Mouse (Mus musculus): ENCODE results near the gene Aff3.

Gene Aff3

DNA sequence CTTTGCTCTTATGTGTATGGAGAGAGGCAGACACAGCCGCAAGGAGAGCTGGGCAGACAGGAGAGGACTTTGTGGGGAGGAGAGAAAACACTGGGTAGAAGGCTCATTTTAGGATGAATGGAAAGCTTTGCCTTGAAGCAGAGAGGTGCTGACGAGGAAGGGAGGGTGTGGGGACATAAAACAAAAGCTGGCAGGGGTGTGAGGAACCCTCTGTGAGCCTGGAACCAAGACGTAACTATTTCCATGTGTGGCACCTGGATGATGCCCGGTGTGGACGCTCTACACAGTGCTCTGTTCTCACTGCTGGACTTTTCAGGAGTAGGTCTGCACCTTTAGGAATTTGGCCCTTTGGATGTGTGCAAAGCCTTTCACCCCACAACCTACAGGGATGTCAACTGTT, 447.7 kb downstream of the Aff3 start:
- DNase-seq: no peak

DNA sequence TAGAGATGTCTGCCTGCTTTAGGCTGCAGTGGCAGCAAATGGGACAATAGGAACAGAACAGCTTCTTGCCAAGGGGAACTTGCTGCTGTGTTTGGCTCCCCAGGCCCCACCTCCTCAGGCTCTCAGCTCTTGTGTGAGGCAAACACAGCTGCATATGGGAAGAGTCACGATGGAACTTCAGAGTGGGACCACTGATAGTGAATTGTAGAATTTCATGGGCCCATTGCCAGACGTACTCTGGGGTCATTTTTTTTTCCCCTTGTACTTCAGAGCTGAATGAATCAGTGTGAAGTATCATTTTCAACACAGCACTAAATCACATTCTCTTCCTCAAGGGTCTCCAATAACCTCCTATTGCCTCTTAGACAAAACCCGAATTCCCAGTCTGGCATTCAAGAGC, 451.4 kb downstream of the Aff3 start:
- no peak for DNase-seq

DNA sequence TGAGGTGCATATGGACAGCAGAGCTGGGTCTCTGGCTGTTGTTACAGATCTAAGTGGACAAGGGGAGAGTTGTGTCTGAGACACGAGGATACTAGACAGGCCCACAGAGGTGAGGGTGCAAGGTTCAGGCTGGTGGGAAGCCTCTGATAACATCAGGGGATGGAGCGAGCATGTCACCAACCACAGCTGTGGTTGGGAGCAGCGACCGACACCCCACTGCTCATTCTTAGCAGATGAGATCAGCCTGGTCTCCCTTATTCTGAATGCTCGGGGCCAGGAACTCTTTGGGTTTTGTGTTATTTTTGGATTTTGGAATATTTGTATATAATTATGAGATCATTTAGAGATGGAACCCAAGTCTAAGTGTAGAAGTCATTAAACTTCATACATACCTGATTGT, 452.4 kb downstream of the Aff3 start:
- DNase-seq: no peak

DNA sequence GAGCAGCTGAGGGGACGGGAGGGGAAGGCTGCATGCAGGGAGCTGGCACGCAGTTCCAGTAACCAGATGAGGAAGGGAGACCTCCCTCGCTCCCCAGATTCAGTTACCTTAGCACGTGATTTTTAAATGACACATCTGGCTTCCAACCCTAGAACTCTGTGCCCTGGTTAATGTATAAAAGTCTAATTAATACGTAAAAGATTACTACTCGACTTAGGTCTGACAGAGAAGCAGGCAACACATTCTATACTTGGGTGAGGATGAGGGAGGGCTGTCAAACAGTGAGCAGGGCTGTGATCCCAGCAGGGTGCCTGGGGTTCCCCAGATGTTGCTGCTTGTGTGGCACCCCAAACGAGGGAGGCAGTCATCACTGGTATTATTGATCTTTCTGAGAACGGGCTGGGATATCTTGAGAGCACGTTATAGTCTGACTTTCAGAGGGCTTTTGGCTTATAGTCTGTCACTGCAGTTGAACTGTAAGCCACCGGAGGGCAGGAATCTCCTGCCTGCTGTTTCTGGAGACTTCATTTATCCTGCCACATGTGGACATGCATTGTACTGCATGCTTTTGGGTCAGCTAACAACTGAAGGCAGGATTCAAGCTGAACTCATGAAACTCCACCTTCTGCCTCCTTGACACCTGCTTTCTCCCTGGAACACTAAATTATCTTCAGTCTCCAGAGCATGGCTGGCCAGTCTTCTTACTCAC, 462.1 kb downstream of the Aff3 start:
- no peak for DNase-seq

DNA sequence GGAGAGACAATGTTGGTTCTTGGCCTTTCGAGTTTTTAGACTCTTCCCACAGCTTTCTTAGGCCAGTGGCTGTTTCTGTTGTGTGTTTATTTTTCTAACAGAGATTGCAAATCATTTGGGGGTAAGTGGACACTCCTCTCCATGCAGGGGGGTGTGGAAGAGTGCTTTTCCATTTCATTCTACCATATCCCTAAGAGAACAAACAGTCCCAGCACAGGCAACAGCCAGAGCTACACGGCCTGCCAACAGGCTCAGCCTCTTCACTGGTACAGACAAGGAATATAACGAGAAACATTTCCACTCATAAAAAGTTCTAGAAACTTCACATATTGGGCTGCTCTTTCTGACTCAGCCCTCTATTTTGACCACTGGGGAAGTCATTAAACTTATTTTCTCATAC, 463.0 kb downstream of the Aff3 start:
- DNase-seq: no peak

DNA sequence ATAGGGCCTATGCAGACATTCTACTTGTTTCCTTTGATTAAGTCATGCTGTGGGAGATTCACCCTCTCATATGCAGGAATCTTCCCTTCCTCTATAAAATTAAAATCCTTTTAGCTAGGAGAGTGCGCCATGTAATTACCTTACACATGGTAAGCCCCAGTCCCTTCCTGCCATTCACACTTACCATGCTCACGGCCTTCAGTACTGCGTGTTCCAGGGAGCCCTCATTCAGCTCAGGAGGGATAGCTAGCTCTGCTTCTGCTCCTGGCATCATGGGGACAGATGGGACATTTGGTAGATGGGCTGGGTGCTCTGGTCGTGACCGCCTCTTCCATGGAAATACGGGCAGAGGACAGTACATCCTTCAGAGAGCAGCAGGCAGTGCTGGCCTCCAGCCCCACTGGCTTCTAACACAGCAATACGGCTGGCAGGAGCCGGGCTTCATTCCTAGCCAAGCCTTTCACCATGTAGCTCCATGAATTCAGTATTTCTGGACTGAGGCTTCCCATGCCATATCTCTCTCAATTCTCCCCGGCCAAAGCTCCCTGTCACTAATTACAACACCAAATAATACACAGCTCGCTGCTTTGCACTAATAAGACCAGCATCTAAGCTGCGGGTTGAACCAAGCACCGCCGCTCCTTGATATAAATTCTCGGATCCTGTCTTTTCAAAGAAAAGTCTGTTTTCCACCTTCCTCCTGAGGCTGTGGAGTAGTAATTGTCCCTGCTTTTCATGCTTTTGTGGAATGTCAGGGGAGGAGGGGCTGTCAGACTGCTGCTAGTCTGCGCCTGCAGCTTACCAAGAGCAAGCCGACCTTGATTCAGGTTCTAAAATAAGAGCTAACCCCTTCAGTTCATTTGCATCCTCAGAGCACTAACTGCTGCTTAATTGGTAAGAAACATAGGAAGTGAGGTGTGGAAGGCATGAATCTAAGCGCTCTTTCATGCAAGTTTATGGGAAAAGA, 464.8 kb downstream of the Aff3 start:
- peak; percentile 77 for DNase-seq

DNA sequence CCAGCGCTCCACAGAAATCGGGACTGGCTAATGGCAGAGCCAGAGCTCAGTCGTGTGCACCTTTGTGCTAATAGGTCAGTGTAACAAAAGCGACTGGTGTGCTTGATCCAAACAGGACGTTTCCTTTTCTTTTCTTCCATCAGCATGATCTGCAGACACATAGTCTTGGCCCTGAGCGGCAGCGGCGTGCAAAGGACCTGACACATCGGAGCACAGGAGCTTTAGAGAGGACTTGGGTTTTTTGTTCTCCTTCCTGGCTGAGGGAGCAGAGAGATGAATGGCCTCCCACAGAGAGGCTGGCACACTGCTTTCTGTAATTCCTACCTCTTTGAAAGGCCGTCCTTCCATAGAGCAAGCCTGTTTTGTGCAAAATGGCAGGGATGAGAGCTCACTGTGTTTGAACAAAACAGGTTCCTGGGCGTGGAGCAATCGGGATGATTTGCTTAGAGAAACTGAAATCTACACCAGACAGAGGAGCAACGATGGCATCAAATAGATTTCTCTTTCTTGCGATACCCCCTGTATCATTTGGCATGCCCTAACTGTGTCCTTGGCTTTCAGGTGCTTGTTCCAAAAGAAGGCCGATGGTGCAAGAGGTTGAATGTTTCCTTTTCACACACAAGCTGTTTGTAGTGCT, 466.2 kb downstream of the Aff3 start:
- peak; percentile 39 for DNase-seq

DNA sequence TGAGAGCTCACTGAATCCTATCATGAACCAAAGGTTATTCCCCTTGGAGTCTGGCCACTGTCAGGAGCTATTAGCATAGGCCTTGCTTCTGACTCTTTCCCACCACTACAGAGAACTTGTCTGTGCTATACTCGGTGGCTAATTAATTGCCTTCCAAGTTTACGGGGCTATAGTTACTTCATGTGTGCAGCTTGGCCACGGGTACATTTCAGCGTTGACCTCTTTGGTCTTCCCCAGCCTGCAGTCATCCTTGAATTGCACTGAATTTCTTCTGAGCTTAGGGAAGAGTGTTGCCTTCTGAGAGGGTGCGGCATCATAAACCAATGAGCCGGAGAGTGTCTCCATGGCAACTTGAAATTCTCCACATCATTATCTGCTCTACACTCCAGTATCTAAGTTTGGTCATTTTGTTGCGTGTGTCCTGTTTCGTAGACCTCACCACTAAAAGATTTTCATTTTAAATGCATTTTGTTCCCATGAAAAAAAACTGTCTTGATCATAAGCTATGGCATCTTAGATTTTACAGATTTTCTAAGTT, 467.5 kb downstream of the Aff3 start:
- no peak for DNase-seq

DNA sequence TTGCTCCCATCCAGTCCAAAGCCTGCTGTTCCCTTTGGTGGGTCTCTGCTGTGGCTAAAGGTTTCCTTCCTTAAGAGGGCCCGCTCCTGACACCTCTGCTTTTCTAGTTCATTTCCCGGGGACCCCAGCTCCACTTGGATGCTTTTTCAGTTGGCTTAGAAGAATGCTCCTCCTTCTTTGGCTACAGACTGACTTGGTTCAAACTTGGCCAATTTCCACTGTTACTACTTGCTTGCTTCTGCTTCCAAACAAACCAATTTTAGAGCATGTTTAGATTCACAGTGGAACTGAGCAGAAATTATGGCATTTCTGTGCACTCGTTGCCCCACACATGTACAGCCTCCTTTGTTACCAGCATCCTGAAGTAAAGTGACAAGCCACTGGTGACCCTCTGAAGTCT, 469.0 kb downstream of the Aff3 start:
- no peak for DNase-seq

DNA sequence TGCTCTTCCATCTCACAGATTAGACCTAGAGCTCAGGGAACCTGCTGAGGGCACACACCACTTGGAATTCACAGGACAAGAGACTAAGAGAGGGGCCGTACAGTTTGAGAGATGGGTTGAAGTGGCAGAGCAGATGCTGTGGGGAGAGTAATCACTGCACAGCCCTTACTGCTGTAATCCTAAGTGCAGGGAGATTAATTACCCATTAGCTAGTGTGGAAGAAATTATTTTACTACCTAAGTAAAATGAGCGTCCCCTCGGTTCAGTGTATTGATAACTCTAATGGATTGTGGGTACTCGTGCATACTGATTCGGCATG, 478.6 kb downstream of the Aff3 start:
- no peak for DNase-seq

DNA sequence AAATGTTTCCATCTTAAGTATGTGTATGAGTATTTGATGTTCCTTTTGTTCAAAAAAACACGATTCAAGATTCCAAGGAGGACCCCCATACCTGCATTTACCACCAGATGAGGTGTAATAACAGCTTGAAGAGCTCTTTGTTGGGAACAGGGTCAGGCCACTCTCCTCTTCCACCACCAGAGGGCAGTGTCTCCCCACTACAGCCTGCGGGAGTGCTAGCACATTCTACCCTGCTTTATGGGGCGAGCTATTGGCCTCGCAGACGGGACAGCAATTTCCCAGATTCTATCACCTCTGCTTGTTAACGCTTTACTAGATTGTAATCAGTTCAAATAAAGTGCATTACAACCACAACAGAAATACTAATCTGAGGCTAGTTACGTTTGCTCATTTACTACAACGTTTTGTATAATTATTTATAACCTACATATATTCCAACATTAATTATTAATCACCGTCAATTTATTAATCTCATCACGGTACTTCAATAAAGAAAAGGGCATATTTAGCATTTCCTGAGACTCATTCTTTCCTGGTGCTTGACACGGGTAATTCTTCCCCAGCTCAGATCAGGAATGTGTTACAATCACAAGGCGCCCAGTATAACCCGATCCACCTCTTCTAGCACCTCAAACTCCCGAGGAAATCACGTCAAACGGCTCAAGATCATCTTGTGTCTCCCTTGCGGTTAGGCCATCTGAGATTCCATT, 479.1 kb downstream of the Aff3 start:
- peak; percentile 75 for DNase-seq

DNA sequence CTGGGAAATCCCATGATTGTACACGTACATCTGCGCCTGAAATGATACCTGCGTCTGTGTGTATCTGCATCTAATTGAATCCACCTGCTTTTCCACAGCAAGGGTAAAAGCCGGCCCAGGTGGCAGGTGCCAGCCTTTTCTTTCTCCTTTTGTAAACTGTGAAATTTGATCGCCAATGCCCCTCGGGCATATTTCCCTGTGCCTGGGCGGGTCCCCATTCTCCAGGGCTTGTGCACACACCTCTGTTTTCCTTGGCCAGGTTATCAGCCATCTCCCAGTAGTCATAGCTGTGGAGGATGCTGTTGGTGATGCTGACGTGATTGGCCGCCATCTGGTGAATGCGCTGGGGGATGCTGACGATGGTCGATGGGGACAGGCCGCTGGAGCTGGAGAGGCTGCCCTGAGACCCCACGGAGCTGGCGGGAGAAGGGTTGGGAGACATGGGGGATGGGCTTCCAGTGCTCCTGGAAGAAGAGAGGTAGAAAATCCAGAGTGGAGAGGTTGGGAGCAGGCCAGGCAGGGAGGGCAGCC, 483.7 kb downstream of the Aff3 start:
- DNase-seq: no peak

DNA sequence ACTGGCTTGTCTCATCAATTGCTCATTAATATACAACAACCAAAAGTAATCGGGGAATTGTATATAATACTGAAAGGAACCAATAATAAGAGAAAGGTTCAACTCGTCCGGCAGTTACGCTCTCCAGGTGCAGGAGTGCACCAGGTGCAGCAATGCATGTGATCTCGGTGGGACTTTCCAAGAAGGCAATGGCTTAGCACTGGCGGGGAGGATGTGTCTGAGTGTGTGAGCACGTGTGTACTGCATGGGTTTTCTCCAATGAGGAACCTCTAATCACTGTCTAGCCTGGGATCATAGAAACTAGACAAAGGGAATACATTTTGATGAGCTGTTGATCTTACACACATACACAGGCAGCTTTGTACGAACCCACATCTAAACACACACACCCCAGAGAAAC, 485.8 kb downstream of the Aff3 start:
- DNase-seq: no peak

DNA sequence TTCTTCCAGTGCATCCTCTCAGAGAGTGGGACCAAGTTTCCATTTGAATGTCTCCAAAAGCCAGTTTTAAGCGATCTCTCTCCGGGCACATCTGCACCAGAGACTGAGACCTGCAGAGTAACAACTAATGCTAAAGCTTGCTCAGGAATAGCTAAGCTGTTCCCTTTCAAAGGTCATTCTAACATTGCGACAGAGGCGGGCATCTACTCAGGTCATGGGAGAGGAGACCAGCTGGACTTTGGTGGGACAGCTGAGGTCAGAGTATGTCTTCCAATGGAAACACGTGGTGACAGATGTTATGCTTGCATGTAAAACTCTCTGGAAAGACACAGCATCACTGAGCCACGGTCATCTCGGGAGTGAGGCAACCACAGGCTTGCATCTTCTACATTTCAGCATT, 488.7 kb downstream of the Aff3 start:
- DNase-seq: no peak

DNA sequence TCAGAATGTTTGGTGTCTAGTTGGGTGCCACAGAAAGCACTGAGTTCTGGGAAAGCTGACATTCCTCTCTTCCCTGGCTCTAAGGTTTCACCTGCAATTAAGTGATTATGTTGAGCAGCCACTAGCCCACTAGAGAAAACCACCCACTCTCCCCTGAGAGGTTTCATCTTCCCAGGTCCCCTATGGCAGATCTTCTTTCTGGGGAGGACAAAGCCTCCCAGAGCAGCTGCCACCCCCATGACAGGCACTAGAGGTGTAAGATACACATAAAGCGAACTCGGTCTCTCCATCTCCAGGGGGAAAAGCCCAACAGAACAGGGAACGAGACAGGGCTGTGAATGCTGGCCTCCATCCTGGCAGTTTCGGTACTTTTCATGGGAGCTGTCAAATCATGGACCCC, 492.9 kb downstream of the Aff3 start:
- no peak for DNase-seq

DNA sequence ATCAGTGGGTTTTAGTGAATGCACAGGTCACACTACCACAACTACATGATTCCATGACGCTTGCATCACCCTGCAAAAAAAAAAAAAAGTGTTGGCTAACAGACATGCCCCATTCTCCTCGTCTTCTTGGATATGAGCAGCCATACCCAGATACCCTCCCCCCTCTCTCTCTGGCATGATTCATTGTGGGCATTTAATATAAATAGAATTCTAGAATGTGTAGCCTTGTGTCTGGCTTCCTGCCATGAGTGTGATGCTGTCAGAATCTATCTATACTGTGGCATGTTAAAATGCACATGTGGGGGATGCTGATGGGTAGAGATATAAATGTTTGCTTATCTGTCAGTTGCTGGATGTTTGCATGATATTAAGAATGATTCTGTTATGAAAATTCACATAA, 499.1 kb downstream of the Aff3 start:
- DNase-seq: no peak

DNA sequence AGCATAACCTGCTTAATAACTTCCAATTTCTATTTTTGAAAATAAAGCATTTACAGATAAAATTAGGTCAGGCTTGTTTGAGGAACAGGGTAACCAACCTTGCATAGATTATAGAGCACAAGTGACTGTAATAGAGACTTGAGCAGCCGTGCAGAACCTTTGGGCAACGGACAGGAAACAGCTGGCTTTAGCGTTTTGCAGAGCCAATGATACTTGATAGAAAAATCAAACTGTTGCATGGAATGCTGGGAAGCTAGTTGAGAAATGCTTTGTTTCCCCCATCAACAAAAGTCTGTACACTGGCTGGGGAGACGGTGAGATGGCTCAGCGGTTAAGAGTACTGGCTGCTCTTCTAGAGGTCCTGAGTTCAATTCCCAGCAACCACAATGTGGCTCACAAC, 514.7 kb downstream of the Aff3 start:
- DNase-seq: no peak

DNA sequence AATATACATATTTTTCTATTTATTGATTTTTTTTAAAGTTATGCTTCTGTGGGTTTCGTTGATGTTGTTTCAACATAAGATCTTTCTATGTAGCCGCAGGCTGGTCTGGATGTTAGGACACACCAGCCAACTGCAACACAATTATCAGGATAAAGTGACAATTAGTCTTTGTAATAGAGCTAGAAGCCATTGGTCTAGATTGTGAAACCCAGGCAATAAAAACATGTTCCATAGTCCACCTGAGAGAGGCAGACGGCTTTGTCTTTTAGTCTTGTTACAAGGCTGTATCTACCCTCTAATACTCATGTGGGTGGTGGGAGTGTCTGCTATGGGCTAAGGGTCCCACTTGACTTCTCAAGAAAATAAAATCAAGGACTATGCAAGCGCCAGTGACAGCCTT, 518.7 kb downstream of the Aff3 start:
- DNase-seq: no peak

DNA sequence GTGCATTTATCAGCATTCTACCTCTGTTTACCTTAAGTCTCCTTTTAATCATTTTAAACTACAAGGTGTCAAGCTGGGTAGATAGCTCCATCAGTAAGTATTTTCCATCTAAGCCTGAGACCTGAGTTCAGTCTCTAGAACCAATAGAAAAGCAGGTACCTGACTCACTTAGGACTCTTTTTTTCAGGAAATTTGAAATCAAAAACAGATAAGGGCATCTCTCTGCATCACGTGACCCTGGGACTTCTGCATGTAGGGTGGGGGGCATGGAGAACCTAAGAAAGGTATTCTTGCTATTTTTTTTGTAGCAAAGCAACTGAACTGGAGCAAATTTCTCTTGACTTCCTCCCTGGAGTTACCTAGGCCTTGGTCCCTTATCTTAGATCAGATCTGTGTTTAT, 523.4 kb downstream of the Aff3 start:
- no peak for DNase-seq

DNA sequence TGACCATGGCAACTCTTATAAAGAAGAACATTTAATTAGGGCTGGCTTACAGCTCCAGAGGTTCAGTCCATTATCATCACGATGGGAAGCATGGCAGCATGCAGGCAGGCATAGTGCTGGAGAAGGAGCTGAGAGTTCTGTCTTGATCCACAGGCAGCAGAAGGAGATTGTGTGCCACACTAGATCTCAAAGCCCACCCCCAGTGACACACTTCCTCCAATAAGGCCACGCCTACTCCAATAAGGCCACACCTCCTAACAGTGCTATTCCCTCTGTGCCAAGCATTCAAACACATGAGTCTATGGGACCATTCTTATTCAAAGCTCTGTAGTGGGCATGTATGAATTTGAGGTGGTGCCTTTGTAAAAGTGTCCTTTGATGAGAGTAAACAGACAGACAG, 523.8 kb downstream of the Aff3 start:
- DNase-seq: no peak

DNA sequence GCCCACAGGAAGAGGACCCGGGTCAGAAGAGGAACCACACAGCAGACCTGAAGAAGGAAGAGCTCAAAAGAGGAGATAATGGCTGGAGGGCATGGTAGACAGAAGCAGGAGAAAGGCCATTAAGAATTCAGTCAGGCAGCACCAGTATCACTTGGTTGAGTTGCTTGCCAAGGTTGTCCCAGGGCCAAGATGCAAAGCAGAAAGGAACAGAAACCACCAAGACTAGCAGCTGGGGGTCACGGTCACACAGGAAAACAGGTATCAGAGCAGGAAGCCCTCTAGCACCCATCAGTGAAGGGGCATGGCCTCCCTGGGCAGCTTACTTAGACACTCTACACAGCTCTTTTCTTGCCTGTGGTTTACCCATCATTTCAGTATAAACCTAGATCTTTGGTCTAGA, 525.4 kb downstream of the Aff3 start:
- DNase-seq: no peak

DNA sequence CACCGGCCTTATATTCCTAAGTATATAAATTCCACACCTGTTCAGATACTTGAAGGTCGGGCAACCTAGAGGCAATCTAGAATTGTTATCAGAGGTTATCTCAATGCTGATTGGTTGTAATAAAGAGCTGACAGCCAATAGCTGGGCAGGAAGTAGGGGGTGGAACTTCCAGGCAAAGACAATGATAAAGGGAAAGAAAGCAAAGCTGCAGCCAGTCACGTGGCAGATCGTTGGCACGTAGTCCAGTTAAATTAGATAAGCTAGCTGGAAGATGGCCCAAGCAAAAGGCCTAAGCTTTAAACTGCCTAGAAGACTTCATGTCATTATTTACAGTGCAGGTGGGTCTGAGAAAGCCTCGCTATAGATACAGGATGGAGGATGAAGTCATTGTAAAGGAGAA, 531.8 kb downstream of the Aff3 start:
- no peak for DNase-seq
